Mouse (Mus musculus): ENCODE measurements around the gene Sec24c.
"Not testable (repeated sequence)": the region's sequence is repeated elsewhere in the genome, so short reads cannot be mapped to it uniquely, and the experiment has no call there.

Gene Sec24c

GRCm38 (mm10) chr14:20700362-20700761 lies 26.3 kb downstream of the Sec24c start:
- no peak for DNase-seq

GRCm38 (mm10) chr14:20701554-20701953 lies 27.4 kb downstream of the Sec24c start:
- no peak for DNase-seq

GRCm38 (mm10) chr14:20702096-20702740 lies 28.1 kb downstream of the Sec24c start:
- no peak for DNase-seq

GRCm38 (mm10) chr14:20702741-20703381 lies 28.8 kb downstream of the Sec24c start, which contains the start of gene Chchd1:
TSS of gene Chchd1 (plus strand) at chr14:20703006.
- DNase-seq: peak; percentile 91 to 95

GRCm38 (mm10) chr14:20703461-20703860 lies 29.4 kb downstream of the Sec24c start:
- DNase-seq: not testable (repeated sequence)

GRCm38 (mm10) chr14:20707201-20708190 lies 33.4 kb downstream of the Sec24c start, which contains the start of gene Zswim8:
TSS of gene Zswim8 (plus strand) at chr14:20707552.
- peak; percentile 92 to 93 for DNase-seq

- no peak for DNase-seq
Observed at GRCm38 (mm10) chr14:20708239-20708638, 34.1 kb downstream of the Sec24c start.

GRCm38 (mm10) chr14:20713832-20714231 lies 39.7 kb downstream of the Sec24c start:
- no peak for DNase-seq

- no peak for DNase-seq
Observed at GRCm38 (mm10) chr14:20718443-20718842, 44.3 kb downstream of the Sec24c start.

- DNase-seq: no peak
Observed at GRCm38 (mm10) chr14:20719767-20720166, 45.7 kb downstream of the Sec24c start.

GRCm38 (mm10) chr14:20721371-20721770 lies 47.3 kb downstream of the Sec24c start:
- DNase-seq: no peak

GRCm38 (mm10) chr14:20723006-20723405 lies 48.9 kb downstream of the Sec24c start:
- DNase-seq: no peak

- DNase-seq: peak; percentile 52 to 84
Observed at GRCm38 (mm10) chr14:20724043-20724442, 49.9 kb downstream of the Sec24c start.

- no peak for DNase-seq
Observed at GRCm38 (mm10) chr14:20725660-20726339, 51.7 kb downstream of the Sec24c start.

- no peak for DNase-seq
Observed at GRCm38 (mm10) chr14:20729871-20730270, 55.8 kb downstream of the Sec24c start.

- no peak for DNase-seq
Observed at GRCm38 (mm10) chr14:20730853-20731602, 56.9 kb downstream of the Sec24c start.

- DNase-seq: peak in 1 of 2 experiments; percentile 27
Observed at GRCm38 (mm10) chr14:20733041-20733951, 59.2 kb downstream of the Sec24c start.

GRCm38 (mm10) chr14:20733952-20734774 lies 60.1 kb downstream of the Sec24c start, which contains the start of gene Ndst2:
TSS of gene Ndst2 (minus strand) at chr14:20734562.
- peak; percentile 89 to 94 for DNase-seq

GRCm38 (mm10) chr14:20735052-20735451 lies 60.9 kb downstream of the Sec24c start:
- DNase-seq: no peak
